Mouse (Mus musculus): ENCODE results near the gene Dpm1.

GRCm38 (mm10) chr2:168231471-168231829, 1.1 kb upstream of the Dpm1 start:
- TF ChIP-seq POLR2A (IDR thresholded peaks at IDR 0.05; ENCODE audit: insufficient read depth, low read length) (no peak), CTCF (IDR thresholded peaks at IDR 0.05; ENCODE audit: low read depth, low read length) (no peak)
